Mouse (Mus musculus): ENCODE results near the gene Map3k15. TPM values are rescaled to one million over a fixed set of nuclear protein-coding genes. Genes with fewer than 3 reads are reported as not detected.

The Map3k15 gene
- polyA plus RNA-seq, 1 experiment = 0.84 TPM

DNA sequence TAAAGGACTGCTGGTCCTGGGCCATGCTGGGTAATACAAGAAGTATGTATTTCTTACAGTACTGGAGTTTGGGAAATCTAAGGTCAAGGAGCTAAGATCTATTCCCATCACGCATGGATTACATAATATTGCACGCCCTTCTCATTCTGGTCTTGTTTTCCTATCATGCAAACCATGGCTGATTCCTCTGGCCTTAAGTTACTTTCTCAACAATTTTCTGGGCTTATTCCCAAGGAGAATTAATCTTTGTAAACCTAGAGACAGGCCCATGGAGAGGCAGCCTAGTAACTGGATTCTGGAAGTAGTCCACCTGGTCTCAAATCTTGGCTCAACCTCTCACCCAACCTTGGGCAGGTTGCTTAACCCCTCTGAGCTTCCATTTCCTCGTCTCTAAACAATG, 159.2 kb downstream of the Map3k15 start:
- H3K36me3 ChIP-seq (ENCODE audit: control insufficient read depth, insufficient read depth, low read length) = no peaks in the 10 kb centered on the region
- no peak overlapping the region for H3K4me3 ChIP-seq (ENCODE audit: control insufficient read depth, low read depth, low read length)
- no peak overlapping the region for H3K27ac ChIP-seq (ENCODE audit: control insufficient read depth, insufficient read depth, low read depth, low read length)
- no peaks in the 10 kb centered on the region for H3K27me3 ChIP-seq (ENCODE audit: control insufficient read depth, insufficient read depth, low read length)
- TF ChIP-seq POLR2A (IDR thresholded peaks at IDR 0.05; ENCODE audit: control insufficient read depth, low read depth, low read length) = no peak
- no peak for TF ChIP-seq CTCF (IDR thresholded peaks at IDR 0.05; ENCODE audit: control insufficient read depth, insufficient read depth, insufficient replicate concordance, low read depth, low read length)
- no peaks in the 10 kb centered on the region for H3K4me1 ChIP-seq (ENCODE audit: control insufficient read depth, insufficient read depth, low read length)

DNA sequence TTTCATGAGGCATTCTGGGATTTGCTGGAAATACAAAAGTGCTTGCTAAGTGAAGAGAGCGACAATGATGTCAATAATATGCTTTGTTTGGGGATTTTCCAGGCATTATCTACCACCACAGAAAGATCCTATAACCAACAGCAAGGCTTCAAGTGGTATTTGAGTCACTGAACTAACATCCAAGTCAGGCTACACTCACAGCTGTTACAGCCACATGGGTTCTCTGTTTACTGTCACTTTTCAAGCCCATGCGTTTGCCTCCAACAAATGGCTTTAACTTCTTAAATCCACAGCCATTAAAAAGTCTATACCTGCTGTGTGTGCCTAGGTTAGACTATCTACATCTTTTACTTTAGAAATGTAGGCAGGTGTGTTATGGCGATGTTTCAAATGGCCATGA, 160.6 kb downstream of the Map3k15 start:
- no peak overlapping the region for H3K4me3 ChIP-seq (ENCODE audit: control insufficient read depth, low read depth, low read length)
- no peak for TF ChIP-seq POLR2A (IDR thresholded peaks at IDR 0.05; ENCODE audit: control insufficient read depth, low read depth, low read length)
- TF ChIP-seq CTCF (IDR thresholded peaks at IDR 0.05; ENCODE audit: control insufficient read depth, insufficient read depth, insufficient replicate concordance, low read depth, low read length) = no peak
- no peaks in the 10 kb centered on the region for H3K27me3 ChIP-seq (ENCODE audit: control insufficient read depth, insufficient read depth, low read length)
- no peak overlapping the region for H3K27ac ChIP-seq (ENCODE audit: control insufficient read depth, insufficient read depth, low read depth, low read length)
- H3K4me1 ChIP-seq (ENCODE audit: control insufficient read depth, insufficient read depth, low read length) = no peaks in the 10 kb centered on the region
- no peaks in the 10 kb centered on the region for H3K36me3 ChIP-seq (ENCODE audit: control insufficient read depth, insufficient read depth, low read length)

DNA sequence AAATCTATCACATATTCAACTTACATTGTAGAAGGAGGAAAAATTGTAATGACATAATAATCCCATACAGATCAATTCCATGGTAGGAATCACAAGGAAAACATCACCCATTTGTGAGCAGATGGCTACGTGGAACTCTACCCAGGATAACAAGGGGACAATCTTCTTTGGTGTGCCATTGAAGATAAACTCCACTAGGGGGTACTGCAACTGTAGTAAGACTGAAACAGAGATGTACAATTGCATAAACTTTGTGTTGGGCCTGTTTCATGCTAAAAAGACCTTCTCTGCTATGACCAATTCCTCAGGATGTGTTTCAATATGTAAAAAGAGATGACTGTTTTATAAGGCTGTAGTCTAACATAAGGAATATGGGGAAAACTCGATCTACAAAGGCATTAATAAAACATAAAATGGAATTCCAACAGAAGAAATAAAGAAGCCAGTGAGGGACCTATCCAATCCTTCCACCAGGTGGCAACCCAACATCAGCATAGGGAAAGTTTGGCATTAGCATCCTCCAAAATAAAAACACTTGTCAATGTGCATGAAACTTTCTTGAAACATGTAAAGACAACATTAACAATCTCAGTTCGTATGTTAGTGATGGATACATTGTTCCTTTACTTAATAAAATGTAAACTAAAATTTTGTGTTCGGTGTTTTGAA, 165.0 kb downstream of the Map3k15 start:
- no peaks in the 10 kb centered on the region for H3K4me1 ChIP-seq (ENCODE audit: control insufficient read depth, insufficient read depth, low read length)
- H3K27ac ChIP-seq (ENCODE audit: control insufficient read depth, insufficient read depth, low read depth, low read length) = no peak overlapping the region
- no peaks in the 10 kb centered on the region for H3K36me3 ChIP-seq (ENCODE audit: control insufficient read depth, insufficient read depth, low read length)
- no peaks in the 10 kb centered on the region for H3K27me3 ChIP-seq (ENCODE audit: control insufficient read depth, insufficient read depth, low read length)
- no peak for TF ChIP-seq CTCF (IDR thresholded peaks at IDR 0.05; ENCODE audit: control insufficient read depth, insufficient read depth, insufficient replicate concordance, low read depth, low read length)
- TF ChIP-seq POLR2A (IDR thresholded peaks at IDR 0.05; ENCODE audit: control insufficient read depth, low read depth, low read length) = no peak
- H3K4me3 ChIP-seq (ENCODE audit: control insufficient read depth, low read depth, low read length) = no peak overlapping the region

DNA sequence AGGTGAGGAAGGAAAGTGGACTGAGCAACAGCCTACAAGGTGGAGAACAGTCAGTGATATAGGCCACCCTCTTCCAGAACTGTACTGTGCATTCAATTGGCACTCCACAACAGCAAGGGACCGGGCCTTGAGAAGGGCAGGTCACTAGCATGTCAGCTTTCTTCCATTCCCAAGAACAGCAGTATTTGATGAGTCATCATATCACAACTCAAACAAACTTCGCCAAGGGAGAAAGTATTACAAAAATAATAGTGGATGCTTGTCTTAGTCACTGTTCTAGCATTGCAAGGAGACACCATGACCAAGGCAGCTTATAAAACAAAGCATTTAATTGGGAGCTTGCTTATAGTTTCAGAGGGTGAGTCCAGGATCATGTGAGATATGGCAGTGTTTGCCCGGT, 176.0 kb downstream of the Map3k15 start:
- Histone ChIP-seq H3K4me1 (ENCODE audit: control insufficient read depth, insufficient read depth, low read length) (no peaks in the 10 kb centered on the region), H3K27ac (ENCODE audit: control insufficient read depth, insufficient read depth, low read depth, low read length) (no peak overlapping the region), H3K27me3 (ENCODE audit: control insufficient read depth, insufficient read depth, low read length) (no peaks in the 10 kb centered on the region), H3K4me3 (ENCODE audit: control insufficient read depth, low read depth, low read length) (no peak overlapping the region), H3K36me3 (ENCODE audit: control insufficient read depth, insufficient read depth, low read length) (no peaks in the 10 kb centered on the region)
- no peak for TF ChIP-seq POLR2A (IDR thresholded peaks at IDR 0.05; ENCODE audit: control insufficient read depth, low read depth, low read length)
- TF ChIP-seq CTCF (IDR thresholded peaks at IDR 0.05; ENCODE audit: control insufficient read depth, insufficient read depth, insufficient replicate concordance, low read depth, low read length) = no peak

DNA sequence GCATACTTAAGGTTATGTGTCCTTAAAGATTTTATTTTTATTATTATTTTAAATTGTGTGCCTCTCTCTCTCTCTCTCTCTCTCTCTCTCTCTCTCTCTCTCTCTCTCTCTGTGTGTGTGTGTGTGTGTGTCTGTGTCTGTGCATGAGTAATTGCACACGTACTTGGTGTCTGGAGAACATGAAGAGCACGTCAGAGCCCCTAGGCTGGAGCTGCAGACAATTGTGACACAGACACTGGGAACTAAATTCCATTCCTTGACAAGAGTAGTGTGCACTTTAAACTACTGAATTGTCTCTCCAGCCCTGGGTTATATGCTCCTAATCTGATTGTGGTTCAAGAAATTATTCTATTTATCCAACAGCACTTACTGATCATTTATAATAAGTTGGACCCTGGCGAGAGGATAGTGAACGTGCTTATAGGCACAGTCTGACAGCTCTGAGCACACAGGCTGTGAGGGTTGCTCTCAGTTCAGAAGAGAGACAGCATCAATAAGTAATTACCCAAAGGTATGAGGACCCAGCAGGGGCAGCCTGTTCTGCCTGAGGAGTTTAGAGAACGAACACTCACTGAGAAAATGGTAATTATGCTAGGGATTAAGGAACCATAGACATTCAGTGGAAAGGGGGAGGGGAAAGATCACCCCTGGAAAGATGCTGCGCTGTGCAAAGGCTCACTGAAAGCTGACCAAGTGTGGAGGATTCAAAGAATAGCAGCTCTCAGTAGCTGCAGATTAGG, 178.2 kb downstream of the Map3k15 start:
- H3K36me3 ChIP-seq (ENCODE audit: control insufficient read depth, insufficient read depth, low read length) = no peaks in the 10 kb centered on the region
- TF ChIP-seq CTCF (IDR thresholded peaks at IDR 0.05; ENCODE audit: control insufficient read depth, insufficient read depth, insufficient replicate concordance, low read depth, low read length) = no peak
- TF ChIP-seq POLR2A (IDR thresholded peaks at IDR 0.05; ENCODE audit: control insufficient read depth, low read depth, low read length) = no peak
- H3K4me1 ChIP-seq (ENCODE audit: control insufficient read depth, insufficient read depth, low read length) = no peaks in the 10 kb centered on the region
- no peak overlapping the region for H3K4me3 ChIP-seq (ENCODE audit: control insufficient read depth, low read depth, low read length)
- H3K27me3 ChIP-seq (ENCODE audit: control insufficient read depth, insufficient read depth, low read length) = no peaks in the 10 kb centered on the region
- H3K27ac ChIP-seq (ENCODE audit: control insufficient read depth, insufficient read depth, low read depth, low read length) = no peak overlapping the region

DNA sequence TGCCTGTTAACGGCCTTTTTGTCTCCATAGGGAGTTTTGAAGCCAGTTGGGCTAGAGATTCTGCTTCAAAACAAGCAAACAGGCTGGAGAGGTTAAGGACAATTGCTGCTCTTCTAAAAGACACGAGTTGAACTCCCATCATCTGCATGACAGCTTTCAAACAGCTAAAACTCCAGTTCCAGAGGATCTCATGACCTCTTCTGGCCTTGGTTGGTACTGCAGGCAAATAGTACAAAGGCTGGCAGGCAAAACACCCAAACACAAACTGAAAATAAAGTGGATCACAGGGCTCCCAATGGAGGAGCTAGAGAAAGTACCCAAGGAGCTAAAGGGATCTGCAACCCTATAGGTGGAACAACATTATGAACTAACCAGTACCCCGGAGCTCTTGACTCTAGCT, 181.9 kb downstream of the Map3k15 start:
- H3K4me1 ChIP-seq (ENCODE audit: control insufficient read depth, insufficient read depth, low read length) = no peaks in the 10 kb centered on the region
- no peaks in the 10 kb centered on the region for H3K36me3 ChIP-seq (ENCODE audit: control insufficient read depth, insufficient read depth, low read length)
- H3K27me3 ChIP-seq (ENCODE audit: control insufficient read depth, insufficient read depth, low read length) = no peaks in the 10 kb centered on the region
- no peak overlapping the region for H3K27ac ChIP-seq (ENCODE audit: control insufficient read depth, insufficient read depth, low read depth, low read length)
- no peak overlapping the region for H3K4me3 ChIP-seq (ENCODE audit: control insufficient read depth, low read depth, low read length)
- no peak for TF ChIP-seq POLR2A (IDR thresholded peaks at IDR 0.05; ENCODE audit: control insufficient read depth, low read depth, low read length)
- TF ChIP-seq CTCF (IDR thresholded peaks at IDR 0.05; ENCODE audit: control insufficient read depth, insufficient read depth, insufficient replicate concordance, low read depth, low read length) = no peak

Other genes starting within 250 kb of the Map3k15 start
- 3.3 and 4.9 TPM in 2 replicates for gene Pdha1, start 150.0 kb downstream of the Map3k15 start, polyA plus RNA-seq (2012; rRNA removed)